Mouse (Mus musculus): Measurements from ENCODE around the gene Gm14085. TPM values are rescaled to one million over a fixed set of nuclear protein-coding genes. Genes with fewer than 3 reads are reported as not detected.
"Not testable (repeated sequence)": the region's sequence is repeated elsewhere in the genome, so short reads cannot be mapped to it uniquely, and the experiment has no call there.

Gene Gm14085
- not detected in 2 replicates for polyA plus RNA-seq (2014; fragmentation: Nextera tagmentation; extraction: Ambion mirVana)

DNA sequence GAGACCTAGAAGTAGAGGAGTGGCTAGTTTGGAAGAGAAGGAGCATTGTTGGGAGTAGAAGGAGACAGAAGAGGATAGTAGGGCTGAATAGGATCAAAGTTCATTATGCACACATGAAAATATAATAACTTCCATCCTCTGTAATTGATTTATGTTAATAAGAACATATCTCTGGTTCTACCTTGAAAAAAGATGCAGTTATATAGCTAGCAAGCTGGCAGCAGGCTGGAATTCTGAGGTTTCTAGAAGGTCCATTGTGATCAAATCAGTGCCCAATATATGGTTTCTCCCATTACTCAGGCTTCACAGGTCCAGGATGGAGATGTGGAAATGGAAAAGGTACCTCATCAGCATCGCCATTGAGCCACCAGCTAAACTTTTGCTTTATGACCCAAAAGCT, at the start of gene Gm14085:
Gm14085 (plus strand) TSS at position 301 of the 400 bp plus-strand sequence.
- H3K4me2 ChIP-seq (ENCODE audit: low read length): no peak within 1 kb of the TSS
- 94% methylated on average over 1 of the region's 1 CpGs for WGBS
- H3K4me3 ChIP-seq (ENCODE audit: low read depth, low read length): no peak within 1 kb of the TSS
- no peak for DNase-seq (ENCODE audit: low spot score)
- no peaks in the 10 kb centered on the region for H3K36me3 ChIP-seq (ENCODE audit: control insufficient read depth, insufficient read depth, low read length)
- H3K27me3 ChIP-seq (replicated peaks; ENCODE audit: control insufficient read depth, insufficient read depth, low read length): no peaks in the 10 kb centered on the region
- H3K9ac ChIP-seq (ENCODE audit: low read length): no peak within 1 kb of the TSS
- H3K4me1 ChIP-seq (ENCODE audit: control insufficient read depth, insufficient read depth, low read length): no peaks in the 10 kb centered on the region
- no peak for ATAC-seq
- H3K27ac ChIP-seq (ENCODE audit: low read depth, low read length): no peak within 1 kb of the TSS
- H3K9me3 ChIP-seq (replicated peaks; ENCODE audit: control insufficient read depth, low read length): no peaks in the 10 kb centered on the region

GRCm38 (mm10) chr2:122438706-122439482, 45.8 kb upstream of the Gm14085 start:
- not testable (repeated sequence) for H3K4me1 ChIP-seq (ENCODE audit: control insufficient read depth, insufficient read depth, low read length); H3K27me3 ChIP-seq (replicated peaks; ENCODE audit: control insufficient read depth, insufficient read depth, low read length); DNase-seq (ENCODE audit: low spot score); ATAC-seq; H3K9ac ChIP-seq (ENCODE audit: low read length); H3K9me3 ChIP-seq (replicated peaks; ENCODE audit: control insufficient read depth, low read length); H3K36me3 ChIP-seq (ENCODE audit: control insufficient read depth, insufficient read depth, low read length); H3K4me3 ChIP-seq (ENCODE audit: low read depth, low read length); H3K4me2 ChIP-seq (ENCODE audit: low read length); H3K27ac ChIP-seq (ENCODE audit: low read depth, low read length)
- 92% methylated on average over 5 of the region's 5 CpGs for WGBS

- not testable (repeated sequence) for DNase-seq (ENCODE audit: low spot score); H3K4me1 ChIP-seq (ENCODE audit: control insufficient read depth, insufficient read depth, low read length); H3K27me3 ChIP-seq (replicated peaks; ENCODE audit: control insufficient read depth, insufficient read depth, low read length); H3K4me3 ChIP-seq (ENCODE audit: low read depth, low read length); ATAC-seq; H3K36me3 ChIP-seq (ENCODE audit: control insufficient read depth, insufficient read depth, low read length); H3K27ac ChIP-seq (ENCODE audit: low read depth, low read length); H3K4me2 ChIP-seq (ENCODE audit: low read length); H3K9me3 ChIP-seq (replicated peaks; ENCODE audit: control insufficient read depth, low read length); H3K9ac ChIP-seq (ENCODE audit: low read length)
- 8% methylated on average over 1 of the region's 3 CpGs for WGBS
These were observed 44.2 kb upstream of the Gm14085 start for GRCm38 (mm10) chr2:122440521-122440920.

DNA sequence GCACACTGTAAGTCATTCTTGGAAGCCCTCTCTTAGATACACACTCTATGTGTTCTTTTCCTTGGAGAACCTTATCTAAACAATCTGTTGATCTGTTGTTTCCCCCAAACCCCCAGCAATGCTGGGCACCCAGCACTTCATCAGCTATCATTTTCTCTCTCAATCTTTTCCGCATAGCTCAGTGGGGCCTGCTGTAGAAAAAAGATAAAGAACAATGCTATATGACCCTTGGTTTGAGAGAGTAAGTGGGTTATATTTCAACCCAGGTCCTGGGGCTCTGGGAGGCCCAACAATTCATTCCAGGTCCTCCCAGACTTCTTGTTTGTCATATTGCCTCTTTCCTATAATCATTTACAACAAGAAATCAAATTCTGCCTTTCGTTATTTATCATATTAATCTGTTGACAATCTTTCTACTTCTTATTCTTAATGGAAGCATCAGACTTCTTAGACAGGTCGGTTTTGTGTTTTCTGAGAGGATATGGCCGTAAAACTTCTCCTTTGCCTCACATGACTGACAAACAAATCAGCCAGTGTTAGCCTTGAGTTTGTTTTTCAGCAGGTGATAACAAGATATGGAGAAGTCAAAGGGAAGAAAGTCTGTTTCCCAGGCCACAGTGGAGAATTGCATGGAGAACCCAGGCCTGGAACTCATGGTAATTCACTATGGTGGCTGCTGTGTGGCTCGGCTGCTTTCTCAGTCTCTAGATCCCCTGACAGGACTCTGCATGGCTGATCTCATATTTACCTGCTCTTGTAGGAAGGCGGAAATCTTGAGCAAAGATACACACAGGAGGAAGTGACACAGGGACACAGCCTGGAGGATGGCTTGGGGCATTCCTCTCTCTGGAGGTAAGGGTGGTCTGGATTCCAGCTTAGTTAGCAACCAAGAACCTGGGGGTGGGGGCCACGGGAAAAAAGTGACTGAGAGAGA, 43.5 kb upstream of the Gm14085 start:
- Histone ChIP-seq H3K36me3 (ENCODE audit: control insufficient read depth, insufficient read depth, low read length) (no peaks in the 10 kb centered on the region), H3K9me3 (replicated peaks; ENCODE audit: control insufficient read depth, low read length) (no peaks in the 10 kb centered on the region), H3K4me1 (ENCODE audit: control insufficient read depth, insufficient read depth, low read length) (no peaks in the 10 kb centered on the region), H3K4me2 (ENCODE audit: low read length) (no peak overlapping the region), H3K4me3 (ENCODE audit: low read depth, low read length) (no peak overlapping the region), H3K27ac (ENCODE audit: low read depth, low read length) (no peak overlapping the region), H3K27me3 (replicated peaks; ENCODE audit: control insufficient read depth, insufficient read depth, low read length) (no peaks in the 10 kb centered on the region), H3K9ac (ENCODE audit: low read length) (no peak overlapping the region)
- DNase-seq (ENCODE audit: low spot score) (no peak), ATAC-seq (no peak)
- 84% methylated on average over 7 of the region's 7 CpGs for WGBS

DNA sequence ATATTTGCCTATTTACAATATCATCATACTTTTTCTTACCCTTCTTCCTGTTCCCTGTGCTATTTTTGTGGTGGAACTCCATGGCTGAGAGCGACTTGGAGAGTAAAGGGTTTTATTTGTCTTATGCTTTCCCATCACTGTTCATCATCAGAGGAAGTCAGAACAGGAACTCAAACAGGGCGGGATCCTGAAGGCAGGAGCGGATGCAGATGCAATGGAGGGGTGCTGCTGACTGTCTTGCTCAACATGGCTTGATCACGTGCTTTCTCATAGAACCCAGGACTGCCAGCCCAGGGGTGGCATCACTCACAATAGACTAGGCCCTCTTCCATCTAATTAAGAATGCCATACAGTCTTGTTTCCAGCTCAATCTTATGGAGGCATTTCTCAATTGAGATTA, 34.4 kb upstream of the Gm14085 start:
- Histone ChIP-seq H3K9me3 (replicated peaks; ENCODE audit: control insufficient read depth, low read length) (no peaks in the 10 kb centered on the region), H3K27ac (ENCODE audit: low read depth, low read length) (no peak overlapping the region), H3K4me3 (ENCODE audit: low read depth, low read length) (no peak overlapping the region), H3K4me1 (ENCODE audit: control insufficient read depth, insufficient read depth, low read length) (no peaks in the 10 kb centered on the region), H3K4me2 (ENCODE audit: low read length) (no peak overlapping the region), H3K9ac (ENCODE audit: low read length) (no peak overlapping the region), H3K36me3 (ENCODE audit: control insufficient read depth, insufficient read depth, low read length) (no peaks in the 10 kb centered on the region), H3K27me3 (replicated peaks; ENCODE audit: control insufficient read depth, insufficient read depth, low read length) (no peaks in the 10 kb centered on the region)
- 88% methylated on average over 4 of the region's 4 CpGs for whole genome bisulfite sequencing
- ATAC-seq (no peak), DNase-seq (ENCODE audit: low spot score) (no peak)

DNA sequence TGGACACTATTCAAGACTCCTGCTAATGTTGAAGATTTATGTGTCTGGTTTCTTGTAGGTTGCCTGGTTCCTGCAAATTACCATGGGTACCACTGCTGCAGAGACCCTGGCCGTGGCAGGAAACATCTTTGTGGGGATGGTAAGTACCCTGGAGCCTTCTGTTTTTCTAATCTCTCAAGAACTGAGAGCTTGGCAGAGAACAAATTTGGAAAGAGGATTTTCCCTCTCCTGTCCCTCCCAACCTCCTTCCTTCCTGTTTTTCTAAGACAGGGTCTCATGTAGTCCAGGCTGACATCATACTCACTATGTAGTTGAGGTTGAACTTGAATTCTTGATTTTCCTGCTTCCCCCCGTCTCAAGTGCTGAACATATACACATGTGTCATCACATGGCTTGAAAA, 32.3 kb upstream of the Gm14085 start:
- no peak overlapping the region for H3K4me3 ChIP-seq (ENCODE audit: low read depth, low read length)
- no peak overlapping the region for H3K27ac ChIP-seq (ENCODE audit: low read depth, low read length)
- no peaks in the 10 kb centered on the region for H3K27me3 ChIP-seq (replicated peaks; ENCODE audit: control insufficient read depth, insufficient read depth, low read length)
- H3K4me1 ChIP-seq (ENCODE audit: control insufficient read depth, insufficient read depth, low read length): no peaks in the 10 kb centered on the region
- H3K9me3 ChIP-seq (replicated peaks; ENCODE audit: control insufficient read depth, low read length): no peaks in the 10 kb centered on the region
- DNase-seq (ENCODE audit: low spot score) (no peak), ATAC-seq (no peak)
- H3K9ac ChIP-seq (ENCODE audit: low read length): no peak overlapping the region
- H3K36me3 ChIP-seq (ENCODE audit: control insufficient read depth, insufficient read depth, low read length): no peaks in the 10 kb centered on the region
- no peak overlapping the region for H3K4me2 ChIP-seq (ENCODE audit: low read length)
- 68% methylated on average over 2 of the region's 2 CpGs for WGBS

- no peaks in the 10 kb centered on the region for H3K36me3 ChIP-seq (ENCODE audit: control insufficient read depth, insufficient read depth, low read length)
- H3K27ac ChIP-seq (ENCODE audit: low read depth, low read length): no peak overlapping the region
- peaks cover 4% of the 10 kb centered on the region for H3K4me1 ChIP-seq (ENCODE audit: control insufficient read depth, insufficient read depth, low read length)
- H3K9ac ChIP-seq (ENCODE audit: low read length): peak overlapping the region; percentile 50
- H3K4me3 ChIP-seq (ENCODE audit: low read depth, low read length): peak overlapping the region; percentile 36
- H3K9me3 ChIP-seq (replicated peaks; ENCODE audit: control insufficient read depth, low read length): no peaks in the 10 kb centered on the region
- no peaks in the 10 kb centered on the region for H3K27me3 ChIP-seq (replicated peaks; ENCODE audit: control insufficient read depth, insufficient read depth, low read length)
- 31% methylated on average over 11 of the region's 11 CpGs for WGBS
- H3K4me2 ChIP-seq (ENCODE audit: low read length): peak overlapping the region; percentile 60
- no peak for ATAC-seq
- peak; percentile 10 for DNase-seq (ENCODE audit: low spot score)
These were observed 17.8 kb upstream of the Gm14085 start for GRCm38 (mm10) chr2:122466901-122467300.

GRCm38 (mm10) chr2:122467351-122468013, 17.3 kb upstream of the Gm14085 start:
- under 1% methylated on average over 44 of the region's 46 CpGs for WGBS
- peak overlapping the region; percentile 60 for H3K4me2 ChIP-seq (ENCODE audit: low read length)
- ATAC-seq: peak; percentile 100
- no peak overlapping the region for H3K27ac ChIP-seq (ENCODE audit: low read depth, low read length)
- H3K4me3 ChIP-seq (ENCODE audit: low read depth, low read length): peak overlapping the region; percentile 36
- peaks cover 4% of the 10 kb centered on the region for H3K4me1 ChIP-seq (ENCODE audit: control insufficient read depth, insufficient read depth, low read length)
- H3K36me3 ChIP-seq (ENCODE audit: control insufficient read depth, insufficient read depth, low read length): no peaks in the 10 kb centered on the region
- H3K27me3 ChIP-seq (replicated peaks; ENCODE audit: control insufficient read depth, insufficient read depth, low read length): no peaks in the 10 kb centered on the region
- no peaks in the 10 kb centered on the region for H3K9me3 ChIP-seq (replicated peaks; ENCODE audit: control insufficient read depth, low read length)
- DNase-seq (ENCODE audit: low spot score): peak; percentile 91
- peak overlapping the region; percentile 50 for H3K9ac ChIP-seq (ENCODE audit: low read length)

Measured in forebrain, embryonic 14.5 days (tissue).